Mouse (Mus musculus) fat pad, adult 2 months (tissue): ENCODE data around the gene Ptx3.
"Not testable (repeated sequence)": the region's sequence is repeated elsewhere in the genome, so short reads cannot be mapped to it uniquely, and the experiment has no call there.

Experiments used
- DNase-seq: peaks from one replicate; pipeline ENCODE4 v3.0.0-alpha.2; 2011; ENCODE audit warnings: low read depth, low spot score; ENCODE audit errors: extremely low read depth

The Ptx3 gene

DNA sequence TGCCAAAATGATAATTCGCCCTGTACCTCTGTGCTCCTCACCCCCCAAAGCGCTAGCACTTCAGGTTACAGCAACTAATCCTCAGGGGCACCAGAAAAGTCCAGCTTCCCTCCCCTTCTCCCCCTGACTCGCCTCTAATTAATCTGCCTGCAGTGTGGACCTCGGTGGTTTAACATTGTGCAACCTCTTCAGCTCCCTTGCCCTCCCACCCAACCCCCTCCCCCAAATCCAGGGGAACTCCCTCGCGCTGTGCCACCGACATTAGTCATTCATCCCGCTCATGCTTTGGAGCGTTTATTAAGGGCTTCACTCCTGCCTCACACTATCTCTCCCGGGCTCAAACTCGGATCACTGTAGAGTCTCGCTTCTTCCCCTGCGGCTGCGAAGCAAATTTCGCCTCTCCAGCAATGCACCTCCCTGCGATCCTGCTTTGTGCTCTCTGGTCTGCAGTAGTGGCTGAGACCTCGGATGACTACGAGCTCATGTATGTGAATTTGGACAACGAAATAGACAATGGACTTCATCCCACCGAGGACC is at the start of gene Ptx3:
Ptx3 (plus strand) TSS at position 256 of the 537 bp plus-strand sequence.
- DNase-seq, result no peak

DNA sequence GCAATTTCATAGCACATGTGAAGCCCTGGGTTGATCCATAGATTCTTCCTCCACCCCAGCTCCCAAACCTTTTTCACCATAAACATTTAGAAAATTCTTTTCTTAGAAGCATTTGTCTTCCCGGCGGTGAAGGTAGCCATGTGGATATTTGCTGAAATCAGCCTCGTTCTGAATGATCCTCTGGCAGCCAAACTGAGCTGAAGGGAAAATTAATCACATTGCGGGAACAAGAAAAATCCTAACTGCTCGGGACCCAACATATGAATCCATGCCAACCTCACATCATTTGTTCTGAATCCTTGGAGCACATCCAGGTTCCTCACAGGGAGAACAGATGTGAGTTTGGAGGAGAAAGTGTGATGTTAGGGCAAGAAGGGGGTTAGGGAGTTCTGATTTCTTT is 46.8 kb upstream of the Ptx3 start:
- no peak for DNase-seq

DNA sequence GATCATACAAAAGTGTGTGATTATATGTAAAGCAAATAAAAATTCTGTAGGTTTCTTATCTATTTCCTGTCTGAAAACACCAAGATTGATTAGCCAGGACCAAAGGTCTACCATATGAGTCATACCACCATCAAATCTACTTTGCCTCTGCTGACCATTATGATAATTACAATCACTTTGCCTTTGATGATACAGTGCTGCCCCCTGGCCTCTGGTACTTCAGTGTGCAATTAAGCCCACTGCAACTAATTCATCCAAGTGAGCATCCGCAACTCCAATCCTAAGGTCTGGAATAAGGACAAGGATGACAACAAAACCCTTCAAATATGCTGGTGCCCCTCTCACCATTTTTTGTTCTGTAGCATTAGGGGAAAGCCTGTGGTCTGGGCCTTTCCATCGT is 40.1 kb upstream of the Ptx3 start:
- DNase-seq, result no peak

DNA sequence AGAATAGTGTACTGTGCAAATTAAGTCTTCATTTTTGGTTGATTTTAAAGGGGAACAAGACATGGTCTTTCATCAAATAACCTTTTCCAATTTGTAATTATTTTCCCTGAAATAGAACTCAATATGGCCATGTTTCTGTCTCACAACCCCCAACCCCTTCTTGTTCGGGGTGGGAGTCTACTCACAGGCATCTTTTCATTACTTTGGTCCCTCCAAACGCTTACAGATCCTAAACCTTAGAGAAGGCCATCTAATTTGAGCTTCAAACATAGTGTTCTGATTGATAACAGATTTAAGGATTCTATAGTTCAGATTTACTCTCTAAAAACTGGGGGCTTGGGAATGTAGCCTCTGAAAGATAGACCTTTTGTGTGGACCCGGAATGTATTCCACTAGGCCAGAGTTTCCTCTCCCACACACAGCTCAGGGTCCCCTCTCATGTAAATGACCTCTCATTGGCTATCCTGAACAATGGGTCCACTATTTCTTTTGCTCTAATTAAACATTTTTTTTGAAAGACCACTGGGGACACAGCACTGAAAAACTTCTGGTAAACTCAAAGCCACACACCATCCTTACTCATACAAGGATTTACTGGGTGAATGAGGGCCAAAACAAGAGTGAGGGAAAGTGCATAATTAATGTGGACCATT is 25.7 kb upstream of the Ptx3 start:
- no peak for DNase-seq

DNA sequence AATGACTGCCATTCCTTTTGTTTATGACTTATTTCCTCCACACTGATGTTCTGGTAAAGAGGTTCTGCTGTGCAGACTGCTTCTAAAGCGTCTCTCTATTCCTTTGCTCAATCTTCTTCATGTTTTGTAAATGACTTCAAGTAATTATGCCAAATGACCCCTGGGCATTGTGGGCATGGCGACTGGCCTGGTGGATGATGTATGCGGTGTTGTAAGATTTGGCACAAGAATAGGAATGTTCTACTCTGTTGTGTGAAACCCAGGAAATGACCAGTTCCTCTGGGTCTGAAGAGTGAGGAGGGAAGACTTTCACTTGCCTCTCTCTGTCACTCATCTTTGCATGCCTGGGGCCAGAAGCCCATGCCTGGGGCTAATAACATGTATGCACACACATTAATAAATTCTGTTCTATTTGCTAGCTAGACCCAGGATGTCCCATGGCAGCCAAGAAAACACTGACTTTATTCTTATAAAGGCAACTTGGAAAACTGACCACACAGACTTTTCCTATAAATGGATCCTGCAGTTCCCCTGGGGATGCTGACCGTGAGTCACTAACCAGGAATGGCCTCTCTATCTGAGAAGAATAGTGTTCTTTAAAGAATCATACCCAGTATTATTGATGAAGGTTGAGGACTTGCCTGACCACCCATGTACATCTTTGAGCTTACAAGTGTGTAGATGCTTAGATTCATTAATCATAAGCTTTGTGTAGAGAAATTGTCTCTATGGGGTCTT is 10.7 kb upstream of the Ptx3 start:
- peak; percentile 70 for DNase-seq

DNA sequence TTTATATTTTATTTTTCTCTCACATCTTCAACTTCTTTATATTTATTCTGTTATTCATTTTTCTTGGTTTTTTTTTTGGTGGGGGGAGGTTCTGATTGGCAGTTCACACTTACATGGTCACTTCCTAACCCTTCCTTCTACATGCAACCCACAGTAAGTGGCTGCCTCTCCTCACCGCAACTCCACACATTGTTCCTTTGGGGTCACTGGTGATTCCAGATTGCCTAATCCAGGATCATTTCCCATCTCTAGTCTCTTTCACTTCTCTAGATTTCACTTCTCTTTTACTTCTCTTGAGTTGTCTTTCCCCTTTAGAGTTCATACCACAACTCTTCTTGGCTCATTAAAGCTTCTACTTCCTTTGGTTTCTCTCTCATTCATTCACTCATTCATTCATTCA is 6.2 kb upstream of the Ptx3 start:
- DNase-seq, result no peak

DNA sequence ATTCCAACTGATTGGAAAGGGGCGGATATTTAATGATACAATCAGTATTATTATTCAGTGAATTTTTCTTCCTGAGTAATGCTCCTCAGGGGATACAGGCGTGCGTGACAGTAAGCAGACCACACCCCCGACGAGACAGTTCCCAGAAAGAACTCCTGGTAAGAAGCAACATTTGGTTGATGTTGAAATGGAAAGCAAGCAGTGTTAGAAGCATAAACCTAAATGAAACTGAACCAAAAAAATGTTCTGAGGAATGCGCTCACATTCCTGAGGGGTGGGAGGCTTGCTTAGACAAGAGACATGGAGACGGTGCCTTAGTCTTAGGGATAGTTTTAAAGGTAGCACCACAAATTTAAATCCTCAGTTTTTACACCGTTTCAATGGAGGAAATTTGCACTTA is 4.0 kb upstream of the Ptx3 start:
- DNase-seq, result no peak

DNA sequence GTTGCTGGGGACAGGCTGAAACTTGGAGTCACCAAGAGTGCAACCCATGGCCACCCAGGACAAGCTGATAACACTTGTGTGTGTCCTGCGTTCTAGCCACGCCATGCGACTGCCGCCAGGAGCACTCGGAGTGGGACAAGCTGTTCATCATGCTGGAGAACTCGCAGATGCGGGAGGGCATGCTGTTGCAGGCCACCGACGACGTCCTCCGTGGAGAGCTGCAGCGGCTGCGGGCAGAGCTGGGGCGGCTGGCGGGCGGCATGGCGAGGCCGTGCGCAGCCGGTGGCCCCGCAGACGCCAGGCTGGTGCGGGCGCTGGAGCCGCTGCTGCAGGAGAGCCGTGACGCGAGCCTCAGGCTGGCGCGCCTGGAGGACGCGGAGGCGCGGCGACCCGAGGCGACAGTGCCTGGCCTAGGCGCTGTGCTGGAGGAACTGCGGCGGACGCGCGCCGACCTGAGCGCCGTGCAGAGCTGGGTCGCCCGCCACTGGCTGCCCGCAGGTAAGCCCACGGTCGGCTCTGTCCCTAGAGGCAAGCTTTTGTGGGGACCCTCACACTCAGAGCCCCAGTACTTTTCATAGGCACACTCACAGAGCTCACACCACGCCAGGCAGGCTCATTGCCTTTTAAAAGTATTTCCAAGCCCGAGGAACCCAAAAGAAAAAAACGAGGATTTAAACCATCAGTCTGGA is 988 bp downstream of the Ptx3 start:
- no peak for DNase-seq

DNA sequence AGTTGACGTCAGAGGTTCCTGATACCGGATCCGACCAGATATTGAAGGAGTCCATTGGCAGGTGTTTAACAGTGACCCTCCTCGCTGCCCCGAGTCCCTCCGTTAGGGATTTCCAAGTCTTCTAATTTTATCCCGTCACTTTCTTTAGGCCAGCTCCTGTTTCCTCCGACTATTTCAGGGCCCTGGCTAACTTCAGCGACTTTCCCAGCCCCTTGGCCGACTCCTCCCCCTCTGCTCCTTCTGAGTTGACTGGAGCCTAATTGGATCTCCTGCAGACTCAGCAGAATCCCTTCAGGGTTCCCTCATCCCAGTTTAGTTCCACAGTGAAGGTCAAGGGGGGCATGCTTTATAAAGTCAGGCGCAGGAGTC is 1.5 kb downstream of the Ptx3 start:
- DNase-seq, result no peak

DNA sequence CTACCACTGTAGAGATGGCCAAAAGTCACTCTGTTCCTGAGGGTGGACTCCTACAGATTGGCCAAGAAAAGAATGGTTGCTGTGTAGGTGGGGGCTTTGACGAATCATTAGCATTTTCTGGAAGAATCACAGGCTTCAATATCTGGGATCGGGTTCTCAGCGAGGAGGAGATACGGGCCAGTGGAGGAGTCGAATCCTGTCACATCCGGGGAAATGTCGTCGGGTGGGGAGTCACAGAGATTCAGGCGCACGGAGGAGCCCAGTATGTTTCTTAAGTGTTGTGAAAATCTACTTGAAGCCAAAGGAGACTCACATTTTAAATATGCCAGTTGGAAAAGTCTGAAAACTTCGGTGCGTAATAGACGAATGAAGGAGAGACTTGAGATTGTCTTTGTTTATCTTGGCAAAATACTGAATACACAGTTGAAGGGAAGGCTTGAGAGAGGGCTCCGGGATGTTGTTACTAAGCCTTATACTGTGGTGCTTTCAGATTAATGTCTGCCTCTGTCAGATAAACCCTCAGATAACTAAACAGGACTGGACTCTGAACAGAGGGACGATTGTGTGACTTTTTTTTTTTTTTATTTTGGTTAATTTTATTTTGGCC is 5.3 kb downstream of the Ptx3 start:
- DNase-seq, result no peak

DNA sequence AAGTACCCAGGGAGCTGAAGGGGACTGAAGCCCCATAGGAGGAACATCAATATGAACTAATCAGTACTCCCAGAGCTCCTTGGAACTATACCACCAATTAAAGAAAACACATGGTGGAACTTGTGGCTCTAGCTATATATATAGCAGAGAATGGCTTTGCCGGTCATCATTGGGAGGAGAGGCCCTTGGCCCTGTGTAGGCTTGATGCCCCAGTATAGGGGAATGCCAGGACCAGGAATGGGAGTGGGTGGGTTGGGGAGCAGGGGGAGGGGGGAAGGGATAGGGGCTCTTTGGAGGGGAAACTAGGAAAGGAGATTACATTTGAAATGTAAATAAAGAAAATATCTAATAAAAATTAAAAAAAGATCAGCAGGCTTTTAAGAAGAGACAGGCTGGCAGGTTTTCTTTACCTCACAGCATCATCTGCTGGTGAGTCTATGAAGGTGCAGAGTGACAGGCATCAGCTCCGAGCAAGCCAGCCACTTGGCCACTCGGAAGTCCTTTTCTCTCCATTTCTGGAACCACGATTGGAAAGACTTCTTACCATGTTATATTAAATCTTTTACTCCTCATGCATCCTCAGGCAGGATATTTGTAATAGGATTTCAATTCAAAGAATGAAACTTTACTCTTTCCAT is 16.6 kb downstream of the Ptx3 start:
- DNase-seq, result not testable (repeated sequence)

DNA sequence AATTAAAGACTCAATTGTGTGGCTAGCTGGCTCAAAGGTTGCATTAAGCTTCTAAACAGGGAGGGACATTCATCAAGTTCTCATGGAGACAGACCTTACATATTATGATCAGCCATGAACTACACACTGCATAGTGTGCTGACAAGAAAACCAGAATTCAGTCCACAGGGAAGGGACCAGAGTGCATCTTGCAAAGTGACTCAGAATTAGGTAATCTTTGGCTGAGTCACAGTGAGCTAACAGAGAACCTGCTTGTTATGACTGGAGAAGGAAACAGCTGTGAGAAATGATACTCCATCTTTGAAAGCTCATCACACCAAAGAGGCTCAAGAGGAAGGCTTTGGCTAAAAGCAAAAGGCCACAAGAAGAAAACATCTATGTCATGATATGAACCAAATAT is 20.8 kb downstream of the Ptx3 start:
- no peak for DNase-seq

DNA sequence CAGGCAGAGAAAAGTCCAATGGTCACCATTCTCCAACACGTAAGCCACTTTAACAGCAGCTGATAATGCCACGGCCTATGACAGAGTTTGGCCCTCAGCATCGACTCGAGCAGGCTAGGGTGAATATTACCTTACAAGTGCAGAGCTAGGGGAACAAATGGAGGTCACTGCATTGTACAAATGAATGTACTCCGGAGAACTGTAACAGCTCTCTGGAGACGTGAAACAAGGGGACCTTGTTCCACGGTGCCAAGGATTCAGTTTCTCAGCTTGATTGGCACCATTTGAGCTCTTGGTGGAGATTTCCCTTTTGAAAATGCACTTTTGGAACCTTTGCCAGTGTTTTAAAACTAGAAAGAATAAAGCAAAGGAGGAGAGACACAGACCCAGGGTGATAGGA is 32.1 kb downstream of the Ptx3 start:
- no peak for DNase-seq

DNA sequence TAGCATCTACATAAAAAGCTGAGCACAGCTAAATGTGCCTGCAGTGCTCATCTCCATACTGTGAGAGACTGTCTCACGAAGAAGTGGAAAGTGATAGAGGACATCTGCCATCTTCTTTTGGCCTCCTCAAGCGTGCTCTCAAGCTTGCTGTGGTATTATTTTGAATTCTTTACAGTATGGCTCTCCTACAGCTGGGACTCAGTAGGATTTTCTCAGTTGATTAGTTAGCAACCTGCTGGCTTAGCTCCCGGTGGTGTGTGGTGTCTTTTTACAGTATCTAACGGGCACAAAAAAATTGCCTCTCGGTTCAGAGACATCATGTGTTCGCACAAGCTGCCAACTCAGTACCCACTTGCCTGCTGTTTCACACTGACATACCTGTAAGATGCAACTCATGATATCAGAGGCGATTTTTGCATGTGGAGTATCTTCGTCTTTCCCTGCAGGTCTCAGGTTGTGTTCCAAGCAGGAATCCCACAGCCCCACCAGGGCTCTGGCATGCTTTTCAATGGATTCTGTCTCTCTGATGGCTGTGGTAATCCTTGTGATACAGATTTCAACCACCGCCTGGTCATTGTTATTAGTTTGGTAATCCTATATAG is 34.9 kb downstream of the Ptx3 start:
- no peak for DNase-seq

DNA sequence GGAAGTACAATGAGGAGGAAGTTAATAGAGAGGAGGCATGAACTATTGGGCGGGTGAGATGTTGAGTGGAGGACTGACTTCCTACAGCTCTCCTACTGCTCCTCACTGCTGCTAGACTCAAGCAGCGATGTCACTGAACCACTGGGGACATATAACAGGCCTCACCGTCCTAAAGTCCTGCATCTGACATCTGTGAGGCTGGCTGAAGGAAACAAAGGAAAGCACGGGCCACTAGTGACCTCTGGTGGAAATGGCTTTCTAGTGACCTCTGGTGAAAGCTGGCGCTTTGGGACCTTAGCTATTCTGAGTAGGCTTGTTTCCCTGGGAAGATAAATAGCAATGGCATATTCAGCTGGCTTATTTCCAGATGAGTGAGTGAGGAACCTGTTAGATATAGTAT is 42.6 kb downstream of the Ptx3 start:
- no peak for DNase-seq

DNA sequence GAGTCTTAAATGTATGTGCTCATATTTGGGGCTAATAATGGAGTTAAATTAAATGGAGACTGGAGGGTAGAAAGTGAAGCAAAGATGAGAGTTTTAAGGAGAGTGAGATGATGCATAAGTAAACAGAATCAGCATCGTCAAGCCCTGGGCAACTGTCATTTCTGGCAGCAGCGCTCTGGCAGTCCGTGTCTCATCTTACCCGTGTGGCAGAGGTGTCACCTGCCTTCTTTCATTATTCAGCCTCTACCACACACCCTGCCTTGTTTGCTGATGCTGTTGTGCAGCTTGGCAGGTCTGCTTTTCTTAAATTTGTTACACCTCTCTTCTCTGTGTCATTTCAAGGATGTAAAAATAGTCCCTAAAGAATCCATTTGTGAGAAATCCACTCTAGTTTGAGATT is 43.6 kb downstream of the Ptx3 start:
- no peak for DNase-seq
